8 mouse cellular contexts compared by ENCODE assay signal in genomic region chr19:59457951-59458742, GRCm38 (mm10). TPM values are rescaled to one million over a fixed set of nuclear protein-coding genes. Genes with fewer than 3 reads are reported as not detected.
DNase-seq lines count a peak whose midpoint lies in the region; ATAC-seq lines count a peak whose summit lies in the region.

Emx2 (plus strand) TSS chr19:59458372.

- H3K9me3 ChIP-seq in forebrain, embryonic 13.5 days (replicated peaks), result no peaks in the 10 kb centered on the region
- no peaks in the 10 kb centered on the region for H3K9me3 ChIP-seq in hindbrain, embryonic 11.5 days (ENCODE audit: control insufficient read depth, low read length)
- no peaks in the 10 kb centered on the region for H3K9me3 ChIP-seq in midbrain, embryonic 10.5 days (replicated peaks)
- H3K9me3 ChIP-seq in stomach, embryonic 16.5 days (replicated peaks; ENCODE audit: control insufficient read depth, low read length), result no peaks in the 10 kb centered on the region

- H3K27me3 ChIP-seq in forebrain, embryonic 13.5 days, result peaks cover 57% of the 10 kb centered on the region
- H3K27me3 ChIP-seq in hindbrain, embryonic 11.5 days (ENCODE audit: control insufficient read depth, insufficient read depth, low read length), result peaks cover 89% of the 10 kb centered on the region
- H3K27me3 ChIP-seq in midbrain, embryonic 10.5 days (ENCODE audit: low read depth, poor library complexity, severe bottlenecking), result peaks cover 100% of the 10 kb centered on the region
- H3K27me3 ChIP-seq in stomach, embryonic 16.5 days (ENCODE audit: control insufficient read depth, insufficient read depth, low read length), result peaks cover 95% of the 10 kb centered on the region

- peak within 1 kb of the TSS; percentile 98 for H3K27ac ChIP-seq in forebrain, embryonic 13.5 days
- H3K27ac ChIP-seq in hindbrain, embryonic 11.5 days (ENCODE audit: low read depth, low read length), result no peak within 1 kb of the TSS
- peak within 1 kb of the TSS; percentile 80 for H3K27ac ChIP-seq in midbrain, embryonic 10.5 days (replicated peaks)
- no peak within 1 kb of the TSS for H3K27ac ChIP-seq in stomach, embryonic 16.5 days (ENCODE audit: low read length)

- peaks cover 72% of the 10 kb centered on the region for H3K4me1 ChIP-seq in forebrain, embryonic 13.5 days
- 0 out of 2 replicates have a peak, but pooled peaks cover 4% of the 10 kb centered on the region for H3K4me1 ChIP-seq in hindbrain, embryonic 11.5 days (replicated peaks; ENCODE audit: control insufficient read depth, insufficient read depth, low read length)
- peaks cover 47% of the 10 kb centered on the region for H3K4me1 ChIP-seq in midbrain, embryonic 10.5 days
- peaks cover 15% of the 10 kb centered on the region for H3K4me1 ChIP-seq in stomach, embryonic 16.5 days (ENCODE audit: control insufficient read depth, insufficient read depth, low read length)

- under 1% methylated on average over 57 of the region's 58 CpGs for WGBS in forebrain, embryonic 13.5 days
- 1% methylated on average over 51 of the region's 58 CpGs for WGBS in hindbrain, embryonic 11.5 days
- under 1% methylated on average over 57 of the region's 58 CpGs for WGBS in midbrain, embryonic 10.5 days
- WGBS in stomach, embryonic 16.5 days, result under 1% methylated on average over 58 of the region's 58 CpGs

- peaks cover 4% of the 10 kb centered on the region; the same call in 1 of the 2 replicates for H3K36me3 ChIP-seq in forebrain, embryonic 13.5 days (ENCODE audit: poor library complexity, severe bottlenecking)
- H3K36me3 ChIP-seq in hindbrain, embryonic 11.5 days (ENCODE audit: control insufficient read depth, insufficient read depth, low read length), result no peaks in the 10 kb centered on the region
- H3K36me3 ChIP-seq in midbrain, embryonic 10.5 days, result no peaks in the 10 kb centered on the region
- no peaks in the 10 kb centered on the region for H3K36me3 ChIP-seq in stomach, embryonic 16.5 days (ENCODE audit: control insufficient read depth, insufficient read depth, low read length)

- ATAC-seq in forebrain, embryonic 13.5 days, result peak; percentile 86
- peak; percentile 49; the same call in 1 of the 2 replicates for ATAC-seq in hindbrain, embryonic 11.5 days (ENCODE audit: low FRiP score)
- ATAC-seq in stomach, embryonic 16.5 days (ENCODE audit: insufficient read depth, low FRiP score), result no peak

- peak within 1 kb of the TSS; percentile 93 for H3K9ac ChIP-seq in forebrain, embryonic 13.5 days
- H3K9ac ChIP-seq in hindbrain, embryonic 11.5 days (ENCODE audit: low read depth, low read length), result no peak within 1 kb of the TSS
- no peak within 1 kb of the TSS for H3K9ac ChIP-seq in stomach, embryonic 16.5 days (ENCODE audit: low read length)

- H3K4me2 ChIP-seq in forebrain, embryonic 13.5 days, result peak within 1 kb of the TSS; percentile 78
- peak within 1 kb of the TSS; percentile 34 for H3K4me2 ChIP-seq in hindbrain, embryonic 11.5 days (replicated peaks; ENCODE audit: low read depth, low read length)
- H3K4me2 ChIP-seq in stomach, embryonic 16.5 days (ENCODE audit: low read depth, low read length), result peak within 1 kb of the TSS; percentile 49

- peak within 1 kb of the TSS; percentile 65 for H3K4me3 ChIP-seq in forebrain, embryonic 13.5 days
- H3K4me3 ChIP-seq in hindbrain, embryonic 11.5 days (ENCODE audit: low read depth, low read length), result peak within 1 kb of the TSS; percentile 31
- peak within 1 kb of the TSS; percentile 63 for H3K4me3 ChIP-seq in midbrain, embryonic 10.5 days
- H3K4me3 ChIP-seq in stomach, embryonic 16.5 days (replicated peaks; ENCODE audit: low read length), result peak within 1 kb of the TSS; percentile 29

- peak; percentile 52 for DNase-seq in 3T3-L1 (ENCODE audit: low read depth, low spot score)
- peak; percentile 97 for DNase-seq in NIH3T3 (ENCODE audit: low read depth)
- DNase-seq in hindbrain, embryonic 11.5 days (ENCODE audit: low spot score), result peak; percentile 84
- DNase-seq in layer of hippocampus, adult 9-10 months (ENCODE audit: low spot score), result peak; percentile 67
- peak; percentile 86 for DNase-seq in midbrain, embryonic 10.5 days (ENCODE audit: low spot score)
- no peak for DNase-seq in adipocyte (ENCODE audit: low spot score)

RNA-seq across cellular contexts. Expression of gene Emx2, which starts in this region (rescaled TPM):
- 29.8 and 37.3 TPM in 2 replicates for polyA plus RNA-seq in forebrain, embryonic 13.5 days (2015; fragmentation: Nextera tagmentation; extraction: Ambion mirVana)
- polyA plus RNA-seq in hindbrain, embryonic 11.5 days (2014; fragmentation: Nextera tagmentation; extraction: Ambion mirVana), result 1.0 and 1.4 TPM in 2 replicates
- 8.7 and 9.2 TPM in 2 replicates for polyA plus RNA-seq in midbrain, embryonic 10.5 days (2016; fragmentation: Nextera tagmentation; extraction: Ambion mirVana)
- 0.25 and 0.56 TPM in 2 replicates for polyA plus RNA-seq in stomach, embryonic 16.5 days (2015; fragmentation: Nextera tagmentation; extraction: Ambion mirVana)

Comparison
In these comparisons a context has a peak if more than half of its experiments do, and no peak if none do; other contexts are left out.
1. H3K27ac ChIP-seq: peak in forebrain, embryonic 13.5 days (single experiment) and midbrain, embryonic 10.5 days (single experiment); none in hindbrain, embryonic 11.5 days (single experiment) and stomach, embryonic 16.5 days (single experiment).
2. Peak in every context shown above with its lines, with median percentiles within 50 percentile points of each other: H3K4me2 ChIP-seq and H3K4me3 ChIP-seq.